Mouse (Mus musculus): ENCODE measurements at regions not wholly inside any gene's neighbourhood (a gene's known extent, or its start where the extent isn't known, plus 50 kb on each side); places are given as distances from the start of the nearest gene placed in this dataset.

- TF ChIP-seq HCFC1 (IDR thresholded peaks at IDR 0.05; ENCODE audit: borderline replicate concordance, insufficient read depth, low read length) (no peak), CHD2 (IDR thresholded peaks at IDR 0.05; ENCODE audit: low read depth, low read length) (no peak), ZC3H11A (IDR thresholded peaks at IDR 0.05; ENCODE audit: borderline replicate concordance, low read depth, low read length) (no peak)
These were observed 95.9 kb downstream of the Avpr1a start for GRCm38 (mm10) chr10:122544096-122544720.

All from ES-E14 (cell line).